Mouse (Mus musculus) layer of hippocampus, adult 9-11 months (tissue): ENCODE results near the gene Galntl6.
A peak's percentile ranks its signal among the peaks of the same experiment; 100 is the strongest.

ENCODE experiments used
- DNase-seq: peaks from one replicate; pipeline ENCODE4 v3.0.0; 2022

Gene Galntl6

DNA sequence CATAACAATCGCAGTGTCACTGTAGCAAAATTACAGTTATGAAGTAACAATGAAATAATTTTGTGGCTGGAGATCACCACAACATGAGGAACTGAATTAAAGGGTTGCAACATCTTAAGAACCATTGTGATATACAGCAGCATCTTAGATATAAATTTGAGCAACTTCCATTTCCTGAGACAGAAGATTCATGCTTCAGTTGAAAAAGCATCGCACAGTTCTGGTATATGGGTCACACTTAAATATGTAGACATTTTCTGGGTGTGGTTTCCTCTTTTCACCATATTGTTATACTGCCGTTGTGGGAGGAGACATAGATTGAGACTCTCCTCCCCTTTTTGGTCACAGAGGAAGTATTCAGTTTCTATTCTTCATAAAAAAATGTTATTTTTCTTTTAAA lies 667.6 kb downstream of the Galntl6 start:
- no peak for DNase-seq

DNA sequence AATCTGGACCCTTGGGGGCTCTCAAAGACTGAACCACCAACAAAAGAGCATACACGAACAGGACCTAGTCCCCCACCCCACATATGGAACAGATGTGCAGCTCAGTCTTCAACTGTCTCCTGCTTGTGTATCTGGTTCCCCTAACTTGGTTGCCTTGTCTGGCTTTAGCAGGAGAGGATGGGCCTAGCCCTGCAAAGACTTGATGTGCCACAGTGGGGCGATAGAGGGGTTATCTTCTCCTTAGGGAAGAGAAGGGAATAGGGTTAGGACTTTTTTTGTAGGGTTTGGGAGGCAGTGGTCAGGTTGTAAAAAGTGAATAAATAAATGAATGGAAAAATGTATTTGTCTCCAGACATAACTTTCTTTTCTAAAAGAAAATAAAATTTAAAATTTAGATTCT lies 678.2 kb downstream of the Galntl6 start:
- DNase-seq: no peak

GRCm38 (mm10) chr8:58228725-58229124 lies 683.7 kb downstream of the Galntl6 start:
- no peak for DNase-seq

DNA sequence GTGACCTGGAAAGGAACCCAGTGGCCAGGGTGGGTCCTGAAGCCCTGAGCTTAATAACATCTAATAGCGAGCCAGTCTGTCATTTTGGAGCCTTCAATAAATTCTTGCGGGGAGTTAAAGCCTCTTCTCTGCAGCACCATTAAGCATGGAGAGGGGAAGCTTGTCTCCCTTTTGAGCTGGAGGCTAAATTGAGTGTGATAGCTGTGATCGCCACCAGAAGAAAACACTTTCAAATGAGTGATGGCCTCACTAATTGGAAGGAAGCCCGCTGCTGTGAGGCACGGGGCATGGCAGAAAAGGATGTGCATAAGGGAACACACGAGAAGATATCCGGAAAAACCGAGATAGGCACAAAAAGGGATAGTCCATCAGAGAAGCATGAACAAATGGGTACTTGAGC lies 694.6 kb downstream of the Galntl6 start:
- no peak for DNase-seq

DNA sequence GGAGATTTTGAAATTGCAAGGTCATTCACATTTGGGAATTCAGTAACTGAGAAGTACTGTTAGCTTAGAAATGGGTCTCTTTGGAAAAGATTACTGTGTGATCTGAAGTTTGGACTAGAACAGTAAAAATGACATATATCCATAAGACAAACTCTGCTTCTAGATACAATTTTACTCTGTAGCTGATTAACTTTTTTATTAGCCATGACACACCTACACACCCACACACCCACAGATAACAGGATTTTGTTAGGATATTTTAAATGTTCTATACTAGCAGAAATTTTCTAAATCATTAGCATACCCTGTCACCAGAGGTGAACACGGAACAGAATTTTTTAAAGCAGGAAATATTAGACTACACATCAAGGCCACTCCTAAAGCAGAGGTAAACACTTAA lies 722.7 kb downstream of the Galntl6 start:
- DNase-seq: no peak

- DNase-seq: peak; percentile 6
These were observed 765.5 kb downstream of the Galntl6 start for GRCm38 (mm10) chr8:58146961-58147360.

- DNase-seq: no peak
These were observed 825.7 kb downstream of the Galntl6 start for GRCm38 (mm10) chr8:58086733-58087132.

DNA sequence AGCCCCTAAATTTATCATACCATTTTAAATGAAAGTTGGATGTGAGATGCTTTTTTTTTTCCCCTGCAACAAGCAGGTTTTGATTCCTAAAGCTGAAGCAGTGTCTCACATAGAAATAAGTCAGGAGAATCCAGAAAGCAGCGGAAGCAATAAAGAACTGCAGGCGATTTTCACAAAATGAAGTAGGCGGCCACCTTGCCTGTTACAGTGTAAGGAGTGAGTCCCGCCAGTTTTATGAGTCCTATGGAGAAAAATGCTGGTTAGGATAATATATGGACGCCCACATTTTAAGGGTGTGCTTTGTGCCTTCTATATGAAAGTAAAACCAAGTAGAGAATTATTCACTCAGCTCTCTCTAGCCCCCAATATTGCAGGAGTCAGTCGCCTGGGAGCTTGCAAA lies 827.5 kb downstream of the Galntl6 start:
- DNase-seq: no peak

- no peak for DNase-seq
These were observed 830.7 kb downstream of the Galntl6 start for GRCm38 (mm10) chr8:58081715-58082114.

DNA sequence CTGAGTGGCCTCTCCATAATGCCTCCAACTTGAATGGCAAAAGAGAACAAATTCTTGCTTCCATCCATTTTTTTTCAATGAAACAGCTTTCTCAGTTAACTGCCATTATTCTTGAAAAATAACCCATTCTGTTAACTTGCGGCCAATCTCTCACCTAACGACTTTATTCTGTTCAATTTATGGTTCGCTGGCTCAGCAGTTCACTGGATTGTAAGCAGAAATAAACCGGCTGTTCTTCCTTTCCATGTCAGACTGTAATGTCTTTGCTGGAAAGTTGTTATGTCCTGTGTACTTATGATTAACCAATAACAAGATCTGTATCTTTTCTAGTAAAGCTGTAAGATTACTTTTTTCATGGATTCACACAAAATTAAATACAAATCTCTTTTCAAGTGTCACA lies 837.8 kb downstream of the Galntl6 start:
- DNase-seq: no peak

DNA sequence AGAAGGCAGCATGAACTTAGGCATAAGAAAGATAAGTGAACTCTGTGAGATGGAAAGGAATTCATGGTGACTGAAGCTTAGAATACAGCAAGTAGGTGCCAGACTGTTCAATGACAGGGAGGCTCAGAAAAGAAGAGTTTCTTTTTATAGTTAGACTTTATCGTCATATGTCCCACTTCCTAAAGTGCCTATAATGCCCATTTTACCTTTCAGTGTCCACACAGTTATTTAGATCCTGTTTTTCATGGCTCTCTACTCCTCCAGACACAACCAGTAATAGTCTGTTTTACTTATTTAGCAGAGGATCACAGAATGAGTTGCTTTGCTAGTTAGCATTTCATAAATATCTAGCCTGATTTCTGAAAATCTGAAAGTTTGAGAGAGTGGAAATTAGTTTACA lies 838.7 kb downstream of the Galntl6 start:
- DNase-seq: no peak

GRCm38 (mm10) chr8:58032271-58032670 lies 880.2 kb downstream of the Galntl6 start:
- no peak for DNase-seq

- DNase-seq: no peak
These were observed 886.9 kb downstream of the Galntl6 start for GRCm38 (mm10) chr8:58025558-58025957.

GRCm38 (mm10) chr8:58025094-58025493 lies 887.3 kb downstream of the Galntl6 start:
- DNase-seq: no peak

GRCm38 (mm10) chr8:58023426-58024176 lies 888.8 kb downstream of the Galntl6 start:
- no peak for DNase-seq

GRCm38 (mm10) chr8:57989428-57990171 lies 922.8 kb downstream of the Galntl6 start:
- DNase-seq: peak; percentile 15

- DNase-seq: no peak
These were observed 935.1 kb downstream of the Galntl6 start for GRCm38 (mm10) chr8:57977372-57977771.

- DNase-seq: no peak
These were observed 938.3 kb downstream of the Galntl6 start for GRCm38 (mm10) chr8:57974093-57974492.

DNA sequence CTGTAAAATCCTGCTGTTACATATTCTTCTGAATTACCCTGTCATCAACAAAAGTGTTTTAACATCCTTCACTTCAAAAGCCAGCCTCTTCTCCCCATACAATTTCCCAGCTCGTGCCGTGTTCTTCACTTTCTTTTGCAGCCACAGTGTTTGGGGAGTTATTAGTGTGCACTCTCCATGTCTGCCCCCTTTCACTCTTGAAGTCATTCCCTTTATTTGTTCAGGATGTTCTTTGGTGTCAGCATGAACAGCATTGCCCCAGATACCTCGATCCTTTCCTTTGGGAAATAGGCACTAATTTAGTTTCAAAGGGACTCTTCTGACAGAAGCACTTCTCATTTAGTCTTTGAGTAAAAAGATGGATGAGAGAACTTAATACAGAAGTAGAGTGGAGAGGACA lies 939.6 kb downstream of the Galntl6 start:
- no peak for DNase-seq

DNA sequence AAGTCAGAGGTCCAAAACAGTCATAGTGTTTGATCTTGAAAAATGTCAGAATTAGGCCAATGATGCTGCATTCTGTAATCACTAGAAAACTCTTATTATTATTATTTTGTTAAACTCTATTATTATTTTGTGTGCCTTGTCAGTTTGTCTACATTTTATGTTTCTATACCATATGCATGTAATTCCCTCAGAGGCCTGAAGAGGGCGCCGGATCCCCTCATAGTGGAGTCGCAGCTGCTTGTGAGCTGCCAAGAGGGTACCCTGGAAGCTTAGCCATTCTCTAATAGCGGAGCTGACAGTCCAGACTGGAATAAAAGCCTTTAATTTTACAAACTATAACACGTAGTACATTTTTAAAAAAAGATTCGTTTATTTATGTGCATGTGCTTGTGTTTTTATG lies 945.8 kb downstream of the Galntl6 start:
- no peak for DNase-seq

DNA sequence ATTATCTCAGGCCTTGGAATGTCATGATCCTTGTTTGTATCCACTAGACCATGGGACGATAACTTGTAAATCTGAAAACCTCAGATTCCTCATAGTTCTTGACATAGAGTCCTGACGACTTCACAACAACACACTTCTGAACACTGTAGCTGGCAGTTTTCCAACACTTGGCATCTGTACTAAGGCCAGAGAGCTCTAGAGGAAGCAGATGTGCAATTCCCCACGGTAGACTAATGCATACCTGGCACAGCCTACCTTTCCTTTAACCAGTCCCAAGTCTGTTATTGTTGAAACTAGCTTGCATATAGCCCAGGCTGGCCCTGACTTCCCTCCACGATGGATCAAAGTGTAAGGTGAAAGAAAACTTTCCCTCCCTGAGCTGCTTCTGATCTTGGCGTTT lies 946.9 kb downstream of the Galntl6 start:
- no peak for DNase-seq

DNA sequence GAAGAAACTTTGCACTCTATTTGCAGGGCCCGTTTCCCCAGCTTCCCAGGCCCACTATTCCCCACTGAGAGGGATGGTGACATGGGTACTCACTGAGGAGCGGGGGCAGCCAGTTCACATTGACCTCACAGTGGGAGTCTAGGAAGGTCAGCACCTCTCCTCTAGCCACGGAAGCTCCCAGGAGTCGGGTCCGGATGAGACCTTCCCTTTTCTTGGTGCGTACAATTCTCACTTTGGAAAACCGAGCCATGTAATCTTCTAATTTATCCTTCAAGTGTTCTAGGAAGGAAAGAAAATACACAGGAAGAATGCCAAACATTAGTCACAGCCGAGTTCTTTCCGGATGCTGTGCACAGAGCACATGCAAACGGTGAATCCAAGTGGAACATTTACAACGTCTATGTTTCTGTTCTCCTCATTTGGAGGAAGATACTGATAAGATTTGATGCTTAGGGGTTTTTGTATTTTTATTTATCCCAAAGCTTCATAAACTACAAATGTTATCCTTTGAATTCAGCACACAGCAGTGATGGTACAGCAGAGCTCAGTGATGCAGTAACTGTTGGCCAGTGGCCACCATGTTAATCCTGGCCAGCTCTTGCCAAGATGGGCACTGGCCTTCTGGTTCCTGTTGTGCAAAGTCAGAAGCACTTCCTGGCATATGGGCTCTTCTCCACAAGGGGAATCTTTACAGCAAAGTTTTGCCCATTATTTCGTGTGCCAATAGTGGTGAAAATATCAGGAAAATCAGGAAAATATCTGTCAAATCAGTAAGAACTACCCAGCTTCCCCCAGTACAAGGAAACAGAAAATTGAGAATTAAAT lies 949.9 kb downstream of the Galntl6 start:
- no peak for DNase-seq

DNA sequence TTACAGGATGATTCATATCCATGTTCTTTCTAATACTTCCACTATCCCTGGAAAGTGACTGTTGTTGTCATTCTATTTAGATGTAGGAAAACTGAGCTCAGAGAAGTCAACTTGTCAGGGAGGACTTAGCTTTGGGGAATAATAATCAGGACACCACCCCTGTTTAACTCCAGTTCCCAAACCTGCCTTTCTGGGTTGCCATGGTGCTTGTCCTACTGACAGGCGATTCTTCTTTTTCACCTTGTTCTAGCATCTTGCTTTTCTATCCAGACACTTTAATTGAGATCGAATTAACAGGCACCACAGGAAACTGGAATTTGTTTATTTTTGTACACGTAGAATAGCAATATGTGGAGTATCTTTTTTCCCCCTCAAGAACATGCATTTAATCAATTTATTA lies 953.3 kb downstream of the Galntl6 start:
- no peak for DNase-seq
